Mouse (Mus musculus) hindbrain, embryonic 16.5 days (tissue): ENCODE results near the gene Hnrnph3. TPM values are rescaled to one million over a fixed set of nuclear protein-coding genes. Genes with fewer than 3 reads are reported as not detected.
"Not testable (repeated sequence)": the region's sequence is repeated elsewhere in the genome, so short reads cannot be mapped to it uniquely, and the experiment has no call there.

Source experiments
- ATAC-seq: fragments of 200-750 bp; cut with Nextera tagmentation; 2 replicates; pipeline ENCODE4 v1.8.0; 2017; ENCODE audit warnings: moderate TSS enrichment, moderate library complexity
- H3K27ac ChIP-seq: fragments of 300-500 bp; sonication (generic); 2 replicates; pipeline ENCODE4 v1.5.1; 2014; ENCODE audit warnings: low read depth, mild to moderate bottlenecking, control low read depth, low read length, moderate library complexity
- H3K27me3 ChIP-seq: fragments of 300-500 bp; sonication (generic); replicated peaks from 2 replicates; pipeline ENCODE4 v1.6.1; 2014; ENCODE audit warnings: low read length; ENCODE audit not compliant: control insufficient read depth, insufficient read depth
- H3K36me3 ChIP-seq: fragments of 300-500 bp; sonication (generic); 2 replicates; pipeline ENCODE4 v1.6.1; 2014; ENCODE audit warnings: mild to moderate bottlenecking, low read length, moderate library complexity, mixed read lengths; ENCODE audit not compliant: control insufficient read depth, insufficient read depth
- H3K4me1 ChIP-seq: fragments of 300-500 bp; sonication (generic); 2 replicates; pipeline ENCODE4 v1.6.1; 2014; ENCODE audit warnings: low read depth, low read length; ENCODE audit not compliant: control insufficient read depth, insufficient read depth
- H3K4me2 ChIP-seq: fragments of 300-500 bp; sonication (generic); 2 replicates; pipeline ENCODE4 v1.6.1; 2014; ENCODE audit warnings: mild to moderate bottlenecking, low read length, control low read depth, moderate library complexity
- H3K4me3 ChIP-seq: fragments of 300-500 bp; sonication (generic); 2 replicates; pipeline ENCODE4 v1.5.1; 2014; ENCODE audit warnings: mild to moderate bottlenecking, low read length, control low read depth, moderate library complexity
- H3K9ac ChIP-seq: fragments of 300-500 bp; sonication (generic); 2 replicates; pipeline ENCODE4 v1.6.1; 2014; ENCODE audit warnings: low read depth, mild to moderate bottlenecking, control low read depth, low read length, moderate library complexity
- H3K9me3 ChIP-seq: fragments of 300-500 bp; sonication (generic); 2 replicates; pipeline ENCODE4 v1.6.1; 2014; ENCODE audit warnings: mild to moderate bottlenecking, low read length, moderate library complexity; ENCODE audit not compliant: control insufficient read depth
- WGBS: fragments of 180-500 bp; shearing (Covaris S2); extraction: QIAGEN DNeasy Blood & Tissue Kit; methylation state at CpG from one replicate; pipeline ENCODE4 v1.1.7; 2014; 5-methylcytosine and 5-hydroxymethylcytosine counted together
- polyA plus RNA-seq: library from polyadenylated mRNA; unstranded; fragments of >200 nt; fragmentation: Nextera tagmentation; extraction: Ambion mirVana; gene quantifications from 2 replicates; pipeline ENCODE4 v1.2.1, GENCODE M21; 2015

Gene Hnrnph3
- polyA plus RNA-seq, 1 experiment from 2014 or later = 114 TPM

DNA sequence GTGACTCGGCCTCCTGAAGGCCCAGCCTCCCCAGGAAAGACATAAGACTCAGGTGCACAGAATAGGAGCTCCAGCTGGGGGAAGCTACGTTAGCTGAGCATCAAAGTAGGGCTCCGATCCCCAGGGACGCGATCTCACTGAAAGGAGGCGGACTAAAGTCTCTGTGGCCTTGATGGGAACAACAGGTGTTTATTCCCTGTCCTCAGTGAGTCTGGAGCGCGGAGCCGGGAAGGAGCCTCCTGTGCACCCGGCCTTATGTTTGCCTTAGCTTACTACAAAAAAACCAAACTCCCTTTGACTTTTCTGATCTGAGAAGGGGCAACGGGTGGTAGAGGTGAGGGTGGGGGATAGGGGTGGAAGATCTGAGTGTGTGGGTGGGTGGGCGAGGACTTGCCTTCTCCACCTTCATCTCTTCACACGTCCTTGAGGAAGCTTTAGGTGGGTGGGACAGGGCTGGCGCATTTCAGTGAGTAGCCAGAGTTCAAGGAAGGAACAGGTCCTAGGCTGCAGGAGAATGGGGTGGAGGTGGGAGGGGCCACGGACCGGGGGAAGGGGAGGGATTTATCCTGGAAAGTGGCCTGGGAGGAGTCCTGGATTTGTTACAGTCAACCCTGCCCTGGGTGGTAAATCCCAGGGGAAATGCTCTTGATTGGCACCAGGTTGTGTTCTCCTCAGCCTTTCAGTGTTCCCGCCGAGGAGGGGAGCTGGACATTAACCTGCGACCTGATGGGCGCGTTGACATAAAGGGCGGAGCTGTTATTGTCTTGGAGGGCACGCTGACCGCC is 33.1 kb upstream of the Hnrnph3 start:
- H3K9ac ChIP-seq = no peak overlapping the region
- no peak for ATAC-seq
- no peak overlapping the region for H3K4me2 ChIP-seq
- 36% methylated on average over 24 of the region's 24 CpGs for WGBS
- H3K4me3 ChIP-seq = no peak overlapping the region
- H3K27me3 ChIP-seq = no peaks in the 10 kb centered on the region
- H3K27ac ChIP-seq = no peak overlapping the region
- no peaks in the 10 kb centered on the region for H3K4me1 ChIP-seq
- no peaks in the 10 kb centered on the region for H3K36me3 ChIP-seq
- no peaks in the 10 kb centered on the region for H3K9me3 ChIP-seq

DNA sequence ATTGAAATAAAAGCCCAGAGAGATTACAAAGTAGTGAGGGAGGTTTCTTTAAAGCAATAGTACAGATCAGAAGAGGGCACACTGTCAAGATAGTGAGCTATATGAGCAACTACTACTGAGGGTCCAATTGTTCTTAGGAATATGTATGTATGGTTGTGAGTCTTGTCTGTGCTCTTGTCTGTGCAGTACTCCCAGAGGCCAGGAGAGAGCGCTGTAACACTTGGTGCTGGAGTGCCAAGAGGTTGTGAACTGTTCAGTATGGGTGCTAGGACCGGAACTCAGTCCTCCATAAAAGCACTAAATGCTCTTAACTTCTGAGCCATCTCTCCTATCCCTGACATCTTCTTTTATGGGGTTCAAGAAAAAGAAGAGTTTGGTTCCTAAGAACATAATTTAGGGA is 30.6 kb upstream of the Hnrnph3 start:
- 76% methylated on average over 2 of the region's 2 CpGs for WGBS
- no peak overlapping the region for H3K27ac ChIP-seq
- ATAC-seq = no peak
- H3K4me2 ChIP-seq = no peak overlapping the region
- H3K36me3 ChIP-seq = no peaks in the 10 kb centered on the region
- no peak overlapping the region for H3K9ac ChIP-seq
- H3K4me1 ChIP-seq = no peaks in the 10 kb centered on the region
- no peaks in the 10 kb centered on the region for H3K9me3 ChIP-seq
- no peak overlapping the region for H3K4me3 ChIP-seq
- H3K27me3 ChIP-seq = no peaks in the 10 kb centered on the region

DNA sequence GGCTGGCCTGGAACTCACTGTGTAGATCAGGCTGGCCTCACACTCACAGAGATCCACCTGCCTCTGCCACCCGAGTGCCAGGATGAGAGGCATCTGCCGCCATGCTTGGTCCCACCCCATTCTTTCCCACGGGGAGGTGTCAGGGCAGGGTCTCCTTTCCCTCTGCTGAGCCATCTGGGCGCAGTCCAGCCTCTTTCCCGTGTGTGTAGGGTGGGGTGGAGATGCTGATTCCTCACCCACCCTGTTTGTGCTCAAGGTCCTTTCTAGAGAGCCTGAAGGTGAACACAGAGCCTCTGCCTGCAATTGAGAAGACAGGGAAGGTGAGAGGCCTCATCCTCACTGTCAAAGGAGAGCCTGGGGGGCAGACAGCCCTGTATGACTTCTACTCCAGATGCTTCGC is 30.1 kb upstream of the Hnrnph3 start:
- H3K36me3 ChIP-seq, H3K4me1 ChIP-seq, H3K9ac ChIP-seq, ATAC-seq, H3K4me2 ChIP-seq, H3K27ac ChIP-seq, H3K9me3 ChIP-seq, H3K4me3 ChIP-seq, H3K27me3 ChIP-seq: not testable (repeated sequence)
- 90% methylated on average over 6 of the region's 6 CpGs for WGBS

DNA sequence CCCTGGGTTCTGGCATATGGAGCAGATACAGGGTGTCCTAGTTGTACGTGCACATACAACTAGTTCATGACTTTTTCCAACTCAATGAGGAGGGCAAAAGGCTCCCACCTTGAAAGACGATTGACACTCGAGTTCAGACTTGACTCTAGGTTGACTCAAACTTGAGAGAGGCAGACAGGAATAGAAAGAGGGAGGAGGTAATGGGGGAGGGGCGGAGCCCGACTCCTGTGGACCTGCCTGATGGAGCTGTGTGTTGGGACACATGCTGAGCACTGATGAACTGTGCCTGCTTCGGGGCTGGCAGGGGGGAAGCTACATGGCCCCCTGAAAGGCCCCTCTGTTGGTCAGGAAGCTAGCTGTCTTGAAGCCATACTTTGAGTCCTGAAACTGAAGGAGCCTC is 29.0 kb upstream of the Hnrnph3 start:
- H3K4me2 ChIP-seq = no peak overlapping the region
- H3K27ac ChIP-seq = no peak overlapping the region
- no peaks in the 10 kb centered on the region for H3K9me3 ChIP-seq
- H3K4me3 ChIP-seq = no peak overlapping the region
- ATAC-seq = no peak
- H3K9ac ChIP-seq = no peak overlapping the region
- no peaks in the 10 kb centered on the region for H3K4me1 ChIP-seq
- H3K36me3 ChIP-seq = no peaks in the 10 kb centered on the region
- WGBS = 65% methylated on average over 6 of the region's 6 CpGs
- no peaks in the 10 kb centered on the region for H3K27me3 ChIP-seq

DNA sequence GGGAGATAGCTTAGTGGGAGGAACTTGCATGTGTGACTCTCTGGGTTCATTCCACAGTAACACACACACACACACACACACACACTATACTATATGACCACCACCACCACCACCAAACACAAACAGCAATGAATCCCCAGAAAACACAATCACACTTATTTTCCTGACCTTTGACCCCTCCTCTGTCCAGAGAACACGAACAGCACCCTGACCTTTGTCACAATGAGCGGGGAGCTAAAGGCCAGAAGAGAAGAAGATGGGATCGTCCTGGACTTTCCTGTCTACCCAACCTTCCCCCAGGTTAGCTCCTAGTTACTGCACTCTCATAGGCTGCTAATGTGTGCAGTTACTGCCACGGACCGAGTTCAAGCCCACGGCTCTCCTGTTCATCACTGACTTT is 28.0 kb upstream of the Hnrnph3 start:
- WGBS = 88% methylated on average over 6 of the region's 6 CpGs
- no peak overlapping the region for H3K4me3 ChIP-seq
- no peak overlapping the region for H3K27ac ChIP-seq
- ATAC-seq = no peak
- H3K4me2 ChIP-seq = no peak overlapping the region
- H3K36me3 ChIP-seq = no peaks in the 10 kb centered on the region
- H3K9me3 ChIP-seq = no peaks in the 10 kb centered on the region
- H3K9ac ChIP-seq = no peak overlapping the region
- H3K27me3 ChIP-seq = no peaks in the 10 kb centered on the region
- no peaks in the 10 kb centered on the region for H3K4me1 ChIP-seq

DNA sequence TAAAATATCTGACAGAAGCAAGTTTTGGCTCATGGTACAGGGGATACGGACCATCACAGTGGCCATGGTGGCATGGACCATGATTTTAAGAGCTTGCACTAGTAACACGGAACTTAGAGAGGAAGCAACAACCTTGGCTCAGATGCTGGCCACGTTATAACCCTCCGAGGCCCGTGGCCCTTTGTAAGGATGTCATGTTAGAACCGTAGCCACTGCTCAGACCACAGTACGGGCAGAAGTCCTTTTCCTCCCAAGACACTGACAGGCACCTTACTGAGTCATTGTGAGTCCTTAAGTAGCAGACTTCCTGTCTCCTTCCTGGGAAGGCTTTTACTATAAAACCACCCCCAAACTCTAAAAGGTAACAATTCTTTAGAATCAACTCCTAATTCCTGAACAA is 27.2 kb upstream of the Hnrnph3 start:
- Histone ChIP-seq H3K4me2 (no peak overlapping the region), H3K36me3 (no peaks in the 10 kb centered on the region), H3K27ac (no peak overlapping the region), H3K4me3 (no peak overlapping the region), H3K9me3 (no peaks in the 10 kb centered on the region), H3K27me3 (no peaks in the 10 kb centered on the region), H3K4me1 (no peaks in the 10 kb centered on the region), H3K9ac (no peak overlapping the region)
- WGBS = 72% methylated on average over 7 of the region's 7 CpGs
- ATAC-seq = no peak

DNA sequence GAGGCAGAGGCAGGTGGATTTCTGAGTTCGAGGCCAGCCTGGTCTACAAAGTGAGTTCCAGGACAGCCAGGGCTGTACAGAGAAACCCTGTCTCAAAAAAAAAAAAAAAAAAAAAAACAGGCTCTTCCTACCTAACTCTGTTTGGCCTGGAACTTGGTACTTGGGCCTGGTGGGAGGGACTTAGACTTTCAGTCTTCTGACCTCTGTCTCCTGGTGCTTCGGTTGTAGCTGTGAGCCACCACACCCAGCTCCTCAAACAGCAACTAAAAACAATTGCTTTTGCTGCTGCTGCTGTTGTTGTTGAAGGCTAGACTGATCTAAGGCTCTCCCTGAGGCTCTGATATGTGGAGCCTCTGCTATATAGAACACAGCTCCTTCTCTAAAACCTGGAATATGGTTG is 25.1 kb upstream of the Hnrnph3 start:
- no peak overlapping the region for H3K9ac ChIP-seq
- no peak overlapping the region for H3K4me2 ChIP-seq
- no peaks in the 10 kb centered on the region for H3K27me3 ChIP-seq
- 100% methylated on average over 1 of the region's 2 CpGs for WGBS
- no peak overlapping the region for H3K27ac ChIP-seq
- no peaks in the 10 kb centered on the region for H3K4me1 ChIP-seq
- H3K9me3 ChIP-seq = no peaks in the 10 kb centered on the region
- no peak overlapping the region for H3K4me3 ChIP-seq
- H3K36me3 ChIP-seq = no peaks in the 10 kb centered on the region
- ATAC-seq = no peak

DNA sequence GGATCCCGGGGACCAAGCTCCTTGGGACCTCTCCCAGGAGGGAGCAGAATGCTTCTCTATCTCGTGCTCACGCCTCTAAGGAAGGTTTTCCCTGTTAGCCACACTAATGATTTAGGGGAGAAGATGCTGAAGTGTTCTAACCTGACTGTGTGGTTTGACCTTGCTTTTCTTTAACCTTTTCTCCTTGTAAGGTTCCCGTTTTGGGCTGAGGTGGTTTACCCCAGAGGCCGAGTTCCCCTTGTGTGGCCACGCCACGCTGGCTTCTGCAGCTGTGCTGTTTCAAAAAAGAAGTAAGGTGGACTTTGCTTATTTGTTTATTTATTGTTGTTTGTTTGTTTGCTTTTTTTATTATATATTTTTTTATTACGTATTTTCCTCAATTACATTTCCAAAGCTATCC is 23.7 kb upstream of the Hnrnph3 start:
- Histone ChIP-seq H3K9me3 (no peaks in the 10 kb centered on the region), H3K27ac (no peak overlapping the region), H3K4me1 (no peaks in the 10 kb centered on the region), H3K36me3 (no peaks in the 10 kb centered on the region), H3K4me2 (no peak overlapping the region), H3K27me3 (no peaks in the 10 kb centered on the region), H3K9ac (no peak overlapping the region), H3K4me3 (no peak overlapping the region)
- 93% methylated on average over 8 of the region's 8 CpGs for WGBS
- no peak for ATAC-seq

DNA sequence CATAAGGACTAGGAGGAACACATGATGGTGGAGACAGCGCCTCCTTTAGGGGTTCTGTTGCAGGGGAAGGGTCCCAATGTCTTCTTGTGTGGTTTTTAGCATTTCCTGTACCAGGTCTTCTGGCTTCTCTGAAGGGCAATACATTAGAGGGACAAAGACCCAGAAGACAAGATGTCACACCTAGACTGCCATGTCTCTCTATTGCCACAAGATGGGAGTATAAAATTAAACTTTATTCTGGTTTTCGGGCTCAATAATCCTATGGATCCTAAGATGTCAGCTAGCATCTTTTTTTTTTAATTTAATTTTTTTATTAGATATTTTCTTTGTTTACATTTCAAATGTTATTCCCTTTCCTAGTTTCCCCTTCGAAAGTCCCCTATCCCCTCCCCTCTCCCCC is 19.1 kb upstream of the Hnrnph3 start:
- Histone ChIP-seq H3K9me3 (no peaks in the 10 kb centered on the region), H3K9ac (no peak overlapping the region), H3K4me2 (no peak overlapping the region), H3K36me3 (no peaks in the 10 kb centered on the region), H3K4me3 (no peak overlapping the region), H3K27ac (no peak overlapping the region), H3K27me3 (no peaks in the 10 kb centered on the region), H3K4me1 (no peaks in the 10 kb centered on the region)
- ATAC-seq = 0 out of 2 replicates have a peak, but pooled peaks have one; percentile 24
- 69% methylated on average over 3 of the region's 3 CpGs for WGBS
